Mouse (Mus musculus): ENCODE results near the gene Kcnab1. TPM values are rescaled to one million over a fixed set of nuclear protein-coding genes. Genes with fewer than 3 reads are reported as not detected.

Kcnab1 gene
- polyA plus RNA-seq (2015; fragmentation: Nextera tagmentation; extraction: Ambion mirVana) = 6.8 and 7.6 TPM in 2 replicates

DNA sequence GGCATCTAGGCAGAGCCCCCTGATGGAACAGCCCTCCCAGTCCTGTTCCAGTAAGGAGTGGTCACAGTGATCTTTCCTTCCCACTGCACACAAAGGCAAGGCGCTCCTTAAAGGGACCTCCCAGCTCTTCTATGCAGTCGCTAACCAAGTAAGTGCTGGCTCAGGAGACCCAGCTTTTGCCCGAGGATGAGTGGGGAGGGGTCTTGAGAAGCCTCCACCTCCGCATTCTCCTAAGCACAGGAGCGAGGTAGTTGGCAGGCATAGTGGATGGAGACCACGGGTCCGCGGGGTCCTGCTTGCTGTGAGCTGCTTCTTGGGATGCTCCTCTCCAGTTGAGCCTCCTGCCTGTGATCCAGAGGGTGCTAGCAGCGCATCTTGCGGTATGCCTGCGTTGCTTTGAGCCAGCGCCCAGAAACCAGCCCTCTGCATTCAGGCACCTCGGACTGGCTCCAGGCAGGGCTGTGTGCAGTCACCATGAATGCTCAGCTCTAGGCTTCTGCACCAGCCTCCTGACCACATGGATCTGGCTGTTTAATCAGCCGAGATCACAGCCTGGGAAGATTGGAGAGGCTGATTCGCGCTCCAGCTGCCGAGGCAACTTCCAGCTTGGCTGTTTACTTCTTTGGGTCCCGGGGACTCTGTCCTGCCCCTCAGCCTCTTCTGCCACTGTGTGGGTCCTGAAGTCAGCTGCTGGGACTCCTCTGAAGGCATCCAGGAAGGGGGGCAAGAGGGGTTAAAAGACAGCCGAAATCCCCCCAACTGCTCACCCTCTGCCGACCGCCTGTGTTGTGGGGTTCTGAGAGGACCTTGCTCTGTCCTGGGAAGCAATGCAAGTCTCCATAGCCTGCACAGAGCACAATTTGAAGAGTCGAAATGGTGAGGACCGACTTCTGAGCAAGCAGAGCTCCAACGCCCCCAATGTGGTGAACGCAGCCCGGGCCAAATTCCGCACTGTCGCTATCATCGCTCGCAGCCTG, at the start of gene Kcnab1:
Gene Kcnab1, plus strand, starts transcription at position 440 of the 977 bp plus-strand sequence.
- Histone ChIP-seq H3K9me3 (no peaks in the 10 kb centered on the region), H3K4me2 (peak within 1 kb of the TSS; percentile 94), H3K9ac (peak within 1 kb of the TSS; percentile 76), H3K36me3 (no peaks in the 10 kb centered on the region), H3K27ac (0 out of 2 replicates have a peak within 1 kb of the TSS, but pooled peaks have one; percentile 50), H3K4me1 (replicated peaks) (peaks cover 16% of the 10 kb centered on the region), H3K27me3 (peaks cover 10% of the 10 kb centered on the region; the same call in 1 of the 2 replicates), H3K4me3 (peak within 1 kb of the TSS; percentile 55)
- under 1% methylated on average over 30 of the region's 30 CpGs for WGBS
- ATAC-seq (ENCODE audit: low FRiP score) = peak; percentile 90

DNA sequence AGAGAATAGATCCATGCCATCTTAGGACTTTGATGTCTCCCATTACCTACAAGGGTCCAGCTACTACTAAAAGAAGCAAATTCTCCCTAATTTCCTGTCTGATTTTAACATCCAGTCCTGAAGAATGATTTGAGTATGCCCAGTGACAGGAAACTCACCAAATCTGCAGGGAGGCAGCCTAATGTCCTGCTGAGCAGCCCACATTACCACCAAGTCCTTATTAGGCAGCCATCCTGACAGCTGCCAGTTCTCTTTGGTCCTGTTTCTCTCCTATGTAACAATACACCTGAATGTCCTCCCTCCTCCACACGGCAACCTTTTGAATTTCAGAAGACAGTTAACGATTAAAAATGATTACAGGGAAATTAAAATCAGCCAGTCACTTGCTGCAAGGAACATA, 20.9 kb upstream of the Kcnab1 start:
- no peak for ATAC-seq (ENCODE audit: low FRiP score)
- Histone ChIP-seq H3K36me3 (no peaks in the 10 kb centered on the region), H3K4me2 (no peak overlapping the region), H3K4me3 (no peak overlapping the region), H3K27ac (no peak overlapping the region), H3K27me3 (no peaks in the 10 kb centered on the region), H3K9ac (no peak overlapping the region), H3K4me1 (replicated peaks) (no peaks in the 10 kb centered on the region), H3K9me3 (0 out of 2 replicates have a peak, but pooled peaks cover 4% of the 10 kb centered on the region)
- 87% methylated on average over 2 of the region's 2 CpGs for WGBS

GRCm38 (mm10) chr3:65104117-65104516, 5.1 kb upstream of the Kcnab1 start:
- H3K9ac ChIP-seq = no peak overlapping the region
- peaks cover 8% of the 10 kb centered on the region for H3K4me1 ChIP-seq (replicated peaks)
- H3K27ac ChIP-seq = no peak overlapping the region
- H3K27me3 ChIP-seq = no peaks in the 10 kb centered on the region
- no peak overlapping the region for H3K4me2 ChIP-seq
- H3K36me3 ChIP-seq = no peaks in the 10 kb centered on the region
- no peak for ATAC-seq (ENCODE audit: low FRiP score)
- WGBS = 76% methylated on average over 6 of the region's 6 CpGs
- no peaks in the 10 kb centered on the region for H3K9me3 ChIP-seq
- no peak overlapping the region for H3K4me3 ChIP-seq

GRCm38 (mm10) chr3:65110190-65110589, 1.0 kb downstream of the Kcnab1 start:
- Histone ChIP-seq H3K4me1 (replicated peaks) (peaks cover 16% of the 10 kb centered on the region), H3K9me3 (no peaks in the 10 kb centered on the region), H3K4me2 (peak overlapping the region; percentile 94), H3K4me3 (peak overlapping the region; percentile 55), H3K9ac (peak overlapping the region; percentile 76), H3K27me3 (peaks cover 10% of the 10 kb centered on the region; the same call in 1 of the 2 replicates), H3K27ac (no peak overlapping the region), H3K36me3 (no peaks in the 10 kb centered on the region)
- ATAC-seq (ENCODE audit: low FRiP score) = no peak
- WGBS = 73% methylated on average over 9 of the region's 9 CpGs

DNA sequence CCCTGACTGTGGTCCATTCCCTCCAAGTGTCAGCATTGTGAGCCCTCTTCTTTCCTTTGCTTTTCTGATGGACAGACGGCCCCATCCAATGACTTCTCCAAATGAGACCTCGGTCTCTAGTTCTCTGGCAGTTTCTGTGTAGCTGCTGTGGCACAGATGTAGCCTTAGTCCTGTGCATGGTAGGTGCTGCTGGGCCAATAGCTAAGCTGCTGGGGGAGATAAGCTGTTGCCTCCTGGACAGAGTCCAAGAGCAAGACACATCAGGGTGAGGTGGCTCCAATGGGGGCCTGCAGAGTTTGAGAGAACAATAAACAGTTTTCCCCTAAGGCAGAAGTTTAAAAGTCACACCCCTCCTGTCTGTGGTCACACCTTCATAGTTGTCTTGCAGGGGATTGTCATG, 2.0 kb downstream of the Kcnab1 start:
- Histone ChIP-seq H3K9me3 (no peaks in the 10 kb centered on the region), H3K4me3 (no peak overlapping the region), H3K27ac (no peak overlapping the region), H3K4me2 (peak overlapping the region; percentile 94; the same call in 1 of the 2 replicates), H3K4me1 (replicated peaks) (peaks cover 16% of the 10 kb centered on the region), H3K27me3 (peaks cover 10% of the 10 kb centered on the region; the same call in 1 of the 2 replicates), H3K36me3 (no peaks in the 10 kb centered on the region), H3K9ac (no peak overlapping the region)
- WGBS = 88% methylated on average over 2 of the region's 2 CpGs
- no peak for ATAC-seq (ENCODE audit: low FRiP score)

GRCm38 (mm10) chr3:65115164-65115563, 6.0 kb downstream of the Kcnab1 start:
- WGBS = 93% methylated on average over 6 of the region's 6 CpGs
- H3K9me3 ChIP-seq = no peaks in the 10 kb centered on the region
- ATAC-seq (ENCODE audit: low FRiP score) = no peak
- peaks cover 6% of the 10 kb centered on the region; the same call in 1 of the 2 replicates for H3K27me3 ChIP-seq
- no peak overlapping the region for H3K9ac ChIP-seq
- H3K4me2 ChIP-seq = no peak overlapping the region
- no peak overlapping the region for H3K4me3 ChIP-seq
- no peaks in the 10 kb centered on the region for H3K4me1 ChIP-seq (replicated peaks)
- no peaks in the 10 kb centered on the region for H3K36me3 ChIP-seq
- no peak overlapping the region for H3K27ac ChIP-seq

GRCm38 (mm10) chr3:65116958-65117357, 7.8 kb downstream of the Kcnab1 start:
- no peaks in the 10 kb centered on the region for H3K27me3 ChIP-seq
- H3K4me3 ChIP-seq = no peak overlapping the region
- H3K36me3 ChIP-seq = no peaks in the 10 kb centered on the region
- no peak overlapping the region for H3K4me2 ChIP-seq
- no peaks in the 10 kb centered on the region for H3K9me3 ChIP-seq
- no peak overlapping the region for H3K9ac ChIP-seq
- no peak for ATAC-seq (ENCODE audit: low FRiP score)
- no peak overlapping the region for H3K27ac ChIP-seq
- no peaks in the 10 kb centered on the region for H3K4me1 ChIP-seq (replicated peaks)
- 83% methylated on average over 3 of the region's 3 CpGs for WGBS

DNA sequence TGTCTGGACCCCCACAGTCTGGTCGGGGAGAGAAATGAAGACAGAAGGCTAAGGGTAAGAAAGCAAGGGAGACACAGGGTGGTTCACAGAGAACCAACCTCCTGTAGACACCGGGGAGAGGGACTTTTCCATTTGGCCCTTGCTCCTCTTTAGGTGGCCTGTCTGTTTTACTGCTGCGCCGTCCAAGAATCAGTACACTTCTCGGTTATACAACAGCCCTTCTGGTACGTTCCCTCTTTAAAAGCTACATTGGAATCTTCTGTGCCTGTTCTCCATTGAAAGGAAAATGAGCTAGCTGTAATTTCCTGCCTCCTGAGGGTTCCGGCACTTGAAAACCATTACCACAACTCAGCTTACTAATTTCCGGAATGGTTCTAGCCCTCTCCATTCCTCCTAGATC, 8.2 kb downstream of the Kcnab1 start:
- Histone ChIP-seq H3K4me3 (no peak overlapping the region), H3K36me3 (no peaks in the 10 kb centered on the region), H3K9me3 (no peaks in the 10 kb centered on the region), H3K4me1 (replicated peaks) (no peaks in the 10 kb centered on the region), H3K27ac (no peak overlapping the region), H3K27me3 (no peaks in the 10 kb centered on the region), H3K9ac (no peak overlapping the region), H3K4me2 (no peak overlapping the region)
- WGBS = 82% methylated on average over 8 of the region's 8 CpGs
- no peak for ATAC-seq (ENCODE audit: low FRiP score)

DNA sequence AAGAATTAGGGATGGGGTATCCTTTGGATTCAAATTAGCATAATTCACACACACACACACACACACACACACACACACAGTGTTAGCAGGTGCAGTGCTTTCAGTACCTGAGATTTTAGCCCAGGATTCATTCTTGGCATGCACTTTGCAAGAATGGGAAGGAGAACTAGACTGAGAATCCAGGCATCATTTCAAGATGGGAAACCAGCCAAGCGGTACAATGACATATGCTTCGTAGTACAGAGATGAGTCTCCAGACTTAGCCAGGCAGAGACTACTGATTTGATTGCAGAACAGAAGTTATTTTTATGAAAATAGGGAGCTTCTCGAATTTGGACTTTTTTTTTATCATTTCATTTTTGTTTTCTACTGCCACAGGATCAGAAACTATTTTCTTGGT, 15.8 kb downstream of the Kcnab1 start:
- H3K4me1 ChIP-seq (replicated peaks) = no peaks in the 10 kb centered on the region
- no peak overlapping the region for H3K27ac ChIP-seq
- H3K4me3 ChIP-seq = no peak overlapping the region
- WGBS = 78% methylated on average over 3 of the region's 3 CpGs
- H3K4me2 ChIP-seq = no peak overlapping the region
- H3K27me3 ChIP-seq = no peaks in the 10 kb centered on the region
- H3K36me3 ChIP-seq = no peaks in the 10 kb centered on the region
- ATAC-seq (ENCODE audit: low FRiP score) = 0 out of 2 replicates have a peak, but pooled peaks have one; percentile 39
- no peaks in the 10 kb centered on the region for H3K9me3 ChIP-seq
- H3K9ac ChIP-seq = no peak overlapping the region

- 96% methylated on average over 1 of the region's 1 CpGs for WGBS
- H3K9ac ChIP-seq = no peak overlapping the region
- no peak overlapping the region for H3K4me3 ChIP-seq
These were observed 20.4 kb downstream of the Kcnab1 start for GRCm38 (mm10) chr3:65129625-65130024.

GRCm38 (mm10) chr3:65134931-65135330, 25.7 kb downstream of the Kcnab1 start:
- Histone ChIP-seq H3K4me2 (no peak overlapping the region), H3K9ac (no peak overlapping the region), H3K27me3 (no peaks in the 10 kb centered on the region), H3K4me1 (replicated peaks) (no peaks in the 10 kb centered on the region), H3K4me3 (no peak overlapping the region), H3K27ac (no peak overlapping the region), H3K36me3 (no peaks in the 10 kb centered on the region), H3K9me3 (no peaks in the 10 kb centered on the region)
- ATAC-seq (ENCODE audit: low FRiP score) = no peak
- WGBS = 84% methylated on average over 5 of the region's 5 CpGs

More at GRCm38 (mm10) chr3:65129625-65130024, 20.4 kb downstream of the Kcnab1 start:
- Histone ChIP-seq H3K9me3 (no peaks in the 10 kb centered on the region), H3K4me1 (replicated peaks) (no peaks in the 10 kb centered on the region), H3K4me2 (no peak overlapping the region), H3K27ac (no peak overlapping the region), H3K27me3 (no peaks in the 10 kb centered on the region), H3K36me3 (no peaks in the 10 kb centered on the region)
- no peak for ATAC-seq (ENCODE audit: low FRiP score)

GRCm38 (mm10) chr3:65136897-65137296, 27.7 kb downstream of the Kcnab1 start:
- no peak overlapping the region for H3K9ac ChIP-seq
- no peaks in the 10 kb centered on the region for H3K36me3 ChIP-seq
- WGBS = 88% methylated on average over 5 of the region's 5 CpGs
- H3K4me1 ChIP-seq (replicated peaks) = no peaks in the 10 kb centered on the region
- H3K4me3 ChIP-seq = no peak overlapping the region
- H3K27me3 ChIP-seq = no peaks in the 10 kb centered on the region
- H3K9me3 ChIP-seq = no peaks in the 10 kb centered on the region
- H3K4me2 ChIP-seq = no peak overlapping the region
- no peak overlapping the region for H3K27ac ChIP-seq
- ATAC-seq (ENCODE audit: low FRiP score) = no peak

Data from hindbrain, embryonic 13.5 days (tissue).